Mouse (Mus musculus): ENCODE results near the gene Gimap9.
"Not testable (repeated sequence)": the region's sequence is repeated elsewhere in the genome, so short reads cannot be mapped to it uniquely, and the experiment has no call there.

Gene Gimap9

DNA sequence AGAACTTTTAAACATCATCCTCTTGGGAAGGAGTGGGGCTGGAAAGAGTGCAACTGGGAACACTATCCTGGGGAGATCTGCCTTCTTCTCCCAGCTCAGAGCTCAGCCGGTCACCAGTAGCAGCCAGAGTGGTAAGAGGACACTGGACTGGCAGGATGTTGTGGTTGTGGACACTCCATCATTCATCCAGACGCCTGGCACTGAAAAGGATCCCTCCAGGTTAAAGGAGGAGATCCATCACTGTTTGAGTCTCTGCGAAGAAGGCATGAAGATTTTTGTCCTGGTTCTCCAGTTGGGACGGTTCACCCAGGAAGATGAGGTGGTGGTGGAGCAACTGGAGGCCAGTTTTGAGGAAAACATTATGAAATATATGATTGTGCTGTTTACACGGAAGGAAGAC lies 17.2 kb upstream of the Gimap9 start:
- DNase-seq (ENCODE audit: low read depth in 2 of 2, low spot score in 2 of 2) = no peak

DNA sequence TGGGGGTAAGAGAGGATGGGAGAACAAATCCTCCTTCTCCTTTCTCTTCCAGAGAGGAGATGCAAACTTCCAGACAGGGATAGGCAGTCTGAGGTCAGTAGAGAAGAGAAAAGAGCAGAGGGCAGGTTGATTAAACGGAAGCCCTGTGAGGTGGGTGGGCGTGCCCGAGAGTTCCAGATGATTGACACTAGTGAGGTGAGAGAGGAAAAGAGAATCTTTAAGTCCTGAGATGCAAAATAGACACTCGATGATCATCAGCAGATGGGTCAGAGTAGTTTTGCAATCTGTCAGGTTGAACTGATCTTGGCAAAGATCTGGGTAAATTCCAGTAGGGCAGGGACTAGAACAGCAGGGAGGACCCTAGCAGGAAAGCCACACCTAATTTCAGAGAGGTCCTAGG lies 11.2 kb upstream of the Gimap9 start:
- DNase-seq (ENCODE audit: low read depth in 2 of 2, low spot score in 2 of 2) = no peak

DNA sequence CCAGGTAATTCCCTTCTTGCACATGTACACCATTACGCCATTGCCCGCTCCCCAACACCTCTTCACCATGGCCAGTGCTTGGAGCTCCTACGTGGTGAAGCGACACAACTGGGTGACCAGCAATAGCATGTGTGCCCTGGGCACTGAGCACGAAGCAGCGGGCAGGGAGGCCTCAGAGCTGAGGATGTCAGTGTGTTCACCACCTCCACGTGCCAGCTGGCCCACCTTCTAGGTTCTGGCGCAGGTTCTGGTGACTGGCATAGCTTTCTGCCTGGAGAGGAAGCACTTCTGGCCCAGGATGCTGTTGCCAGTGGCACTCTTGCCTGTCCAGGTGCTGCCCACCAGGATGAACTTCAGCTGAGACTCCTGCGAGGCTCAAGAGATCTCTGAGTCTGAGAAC lies 10.5 kb upstream of the Gimap9 start:
- no peak for DNase-seq (ENCODE audit: low read depth in 2 of 2, low spot score in 2 of 2)

DNA sequence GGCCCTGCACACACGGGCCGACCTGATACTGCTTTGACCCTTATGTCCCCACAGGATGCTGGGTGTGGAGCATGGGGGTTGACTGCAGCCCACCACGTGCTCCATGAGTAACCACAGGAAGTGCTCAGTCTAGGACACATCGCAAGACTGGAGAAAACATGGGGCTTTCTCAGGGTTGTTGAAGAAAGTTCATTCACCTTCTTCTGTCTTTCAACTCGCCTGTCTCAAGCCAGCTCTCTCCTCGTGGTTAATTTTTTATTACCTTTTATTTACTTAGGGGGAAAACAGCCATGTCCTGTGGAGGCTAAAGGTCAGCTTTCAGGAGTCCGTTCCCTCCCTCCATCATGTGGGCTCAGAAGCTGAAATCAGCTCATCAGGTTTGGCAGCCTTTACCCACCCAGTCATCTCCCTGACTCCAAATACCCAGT lies 9.8 kb upstream of the Gimap9 start:
- DNase-seq (ENCODE audit: low read depth in 2 of 2, low spot score in 2 of 2) = no peak

DNA sequence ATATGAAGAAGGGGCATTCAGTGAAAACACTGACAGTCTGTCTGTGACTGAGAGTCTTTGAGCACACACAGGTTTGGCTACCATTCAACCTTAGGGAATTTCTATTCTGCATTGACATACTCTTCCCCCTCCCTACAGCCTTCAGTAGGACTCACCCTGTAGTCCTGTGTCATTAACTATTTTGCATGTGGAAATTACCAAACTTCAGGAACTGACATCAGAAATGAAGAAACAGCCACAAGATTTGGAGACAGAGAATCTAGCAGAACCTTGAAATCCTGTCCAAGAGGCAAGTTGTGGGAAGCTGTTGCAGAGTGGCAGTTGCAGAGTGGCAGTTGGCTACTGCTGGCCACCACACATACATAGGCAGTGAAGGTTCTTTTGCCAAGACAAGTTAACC lies 7.9 kb upstream of the Gimap9 start:
- DNase-seq (ENCODE audit: low read depth in 2 of 2, low spot score in 2 of 2) = no peak

DNA sequence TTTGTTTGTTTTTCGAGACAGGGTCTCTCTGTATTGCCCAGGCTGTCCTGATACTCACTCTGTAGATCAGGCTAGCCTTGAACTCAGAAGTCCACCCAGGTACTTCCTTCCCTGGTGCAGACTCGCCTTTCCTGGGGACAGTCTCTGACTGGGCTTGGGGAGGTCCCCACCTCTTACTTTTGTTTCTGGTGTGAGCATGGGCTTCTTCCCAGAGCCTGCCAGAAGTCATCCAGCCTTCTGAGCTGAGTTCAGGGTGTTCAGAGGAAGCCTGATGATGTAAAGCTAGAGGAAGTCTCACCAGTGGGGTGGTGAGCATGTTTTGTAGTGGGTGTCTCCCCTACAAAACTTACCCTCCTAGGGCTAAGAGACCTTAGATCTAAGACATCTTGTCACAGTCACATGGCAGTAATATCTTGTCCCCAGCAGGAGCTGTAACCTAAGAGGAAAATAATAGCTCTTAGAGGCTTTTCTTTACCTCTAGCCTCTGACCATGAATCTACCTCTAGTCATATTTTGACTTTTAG lies 6.4 kb upstream of the Gimap9 start:
- peak in 1 of 2 experiments; percentile 48 for DNase-seq (ENCODE audit: low read depth in 2 of 2, low spot score in 2 of 2)

DNA sequence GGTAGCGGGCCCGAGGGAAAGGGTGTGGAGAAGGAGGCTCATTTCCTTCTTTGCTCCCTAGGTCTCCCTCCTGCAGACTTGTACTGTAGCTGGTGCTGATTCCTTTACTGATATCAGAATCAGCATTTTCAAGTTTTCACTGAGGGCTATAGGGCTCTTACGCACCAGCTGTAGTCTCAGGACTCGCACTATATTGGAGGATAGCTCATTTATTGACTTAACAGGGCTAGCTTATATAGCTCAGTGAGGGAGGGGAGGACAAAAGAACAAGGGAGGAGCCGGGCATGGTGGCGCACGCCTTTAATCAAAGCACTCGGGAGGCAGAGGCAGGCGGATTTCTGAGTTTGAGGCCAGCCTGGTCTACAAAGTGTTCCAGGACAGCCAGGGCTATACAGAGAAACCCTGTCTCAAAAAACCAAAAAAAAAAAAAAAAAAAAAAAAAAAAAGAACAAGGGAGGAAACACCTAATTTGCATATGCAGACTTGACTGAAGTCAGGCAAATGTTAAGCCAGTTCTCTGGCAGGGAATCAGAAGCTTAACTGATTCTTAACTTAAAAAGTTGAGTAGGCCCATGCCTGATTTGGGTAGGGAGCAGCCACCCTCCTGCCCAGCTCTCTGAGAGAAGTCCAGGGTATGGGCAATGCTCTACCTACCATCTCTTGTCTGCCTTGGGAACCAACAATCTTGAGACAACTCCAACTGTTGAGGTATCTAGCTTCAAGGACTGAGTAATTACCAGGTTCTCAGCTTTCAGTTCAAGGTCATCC lies 1.5 kb upstream of the Gimap9 start:
- DNase-seq (ENCODE audit: low read depth in 2 of 2, low spot score in 2 of 2) = no peak

DNA sequence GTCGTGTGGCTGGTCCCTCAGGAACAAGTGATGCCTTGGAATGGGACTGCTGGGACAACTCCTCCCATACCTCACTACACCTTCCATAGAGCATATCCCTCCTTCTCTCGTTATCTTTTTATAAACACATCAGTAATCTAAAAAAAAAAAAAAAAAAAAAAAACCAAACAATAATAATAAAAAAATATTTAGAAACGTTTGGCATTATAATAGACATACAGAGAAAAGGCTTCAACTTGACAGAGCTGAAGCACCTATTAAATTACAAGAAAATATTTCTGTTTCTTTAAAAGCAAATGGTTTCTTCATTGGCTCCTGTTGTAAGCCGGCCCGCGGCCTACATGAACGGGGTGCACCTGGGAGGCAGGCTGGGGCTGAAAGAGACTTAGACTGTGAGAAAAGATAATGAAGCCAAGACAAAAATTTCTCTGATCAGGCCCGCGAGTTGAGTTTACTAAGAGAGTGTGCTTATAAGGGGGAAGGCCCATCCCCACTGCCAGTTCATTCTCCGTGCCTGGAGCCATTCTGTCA lies 464 bp upstream of the Gimap9 start:
- no peak for DNase-seq (ENCODE audit: low read depth in 2 of 2, low spot score in 2 of 2)

DNA sequence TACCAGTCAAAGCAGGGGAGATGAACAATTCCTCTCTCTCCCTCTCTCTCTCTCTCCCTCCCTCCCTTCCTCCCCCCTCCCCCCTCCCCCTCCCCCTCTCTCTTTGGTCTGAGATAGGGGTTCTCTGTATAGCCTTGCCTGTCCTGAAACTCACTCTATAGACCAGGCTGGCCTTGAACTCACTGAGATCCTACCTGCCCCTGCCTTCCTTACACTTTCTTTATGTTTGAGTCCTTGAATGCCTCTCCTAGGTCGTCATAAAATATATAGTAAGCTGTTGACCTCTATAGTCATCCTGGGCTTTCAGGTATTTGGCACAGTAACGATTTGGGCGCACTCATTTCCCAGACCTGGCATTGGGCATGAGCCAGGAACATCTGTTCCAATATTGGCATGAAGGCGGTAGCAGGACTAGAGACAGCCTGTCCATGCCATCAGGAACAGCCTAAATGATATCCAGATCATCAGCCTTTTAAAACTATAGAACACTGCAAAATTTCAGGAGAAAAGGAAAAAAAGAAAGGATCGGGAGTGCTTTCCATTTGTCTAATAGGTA lies 1.0 kb downstream of the Gimap9 start:
- no peak for DNase-seq (ENCODE audit: low read depth in 2 of 2, low spot score in 2 of 2)

DNA sequence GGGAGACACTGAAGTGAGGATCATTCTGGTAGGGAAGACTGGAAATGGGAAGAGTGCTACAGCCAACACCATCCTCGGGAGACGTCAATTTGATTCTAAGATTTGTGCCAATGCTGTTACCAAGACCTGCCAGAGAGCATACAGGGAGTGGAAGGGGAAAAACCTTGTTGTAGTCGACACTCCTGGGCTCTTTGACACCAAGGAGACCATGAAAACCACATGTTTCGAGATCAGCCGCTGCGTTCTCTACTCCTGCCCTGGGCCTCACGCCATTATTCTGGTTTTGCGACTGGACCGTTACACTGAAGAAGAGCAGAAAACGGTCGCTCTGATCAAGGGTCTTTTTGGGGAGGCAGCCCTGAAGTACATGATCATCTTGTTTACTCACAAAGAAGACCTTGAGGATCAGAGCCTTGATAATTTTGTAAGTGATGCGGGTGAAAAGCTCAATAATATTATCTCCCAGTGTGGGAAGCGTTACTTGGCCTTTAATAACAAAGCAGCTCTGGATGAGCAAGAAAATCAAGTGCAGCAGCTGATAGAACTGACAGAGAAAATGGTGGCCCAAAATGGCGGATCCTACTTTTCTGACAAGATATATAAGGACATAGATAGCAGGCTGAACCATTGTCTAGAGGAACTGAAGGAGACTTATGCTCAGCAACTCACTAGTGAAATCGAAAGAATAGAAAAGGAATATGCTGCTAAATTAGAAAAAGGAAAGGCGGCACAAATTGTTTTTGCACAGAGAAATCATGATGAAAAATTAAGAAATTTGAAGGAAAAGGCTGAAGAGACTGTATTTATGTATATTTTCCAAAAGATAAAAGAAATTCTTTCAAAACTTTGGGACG lies 1.8 kb downstream of the Gimap9 start:
- no peak for DNase-seq (ENCODE audit: low read depth in 2 of 2, low spot score in 2 of 2)

DNA sequence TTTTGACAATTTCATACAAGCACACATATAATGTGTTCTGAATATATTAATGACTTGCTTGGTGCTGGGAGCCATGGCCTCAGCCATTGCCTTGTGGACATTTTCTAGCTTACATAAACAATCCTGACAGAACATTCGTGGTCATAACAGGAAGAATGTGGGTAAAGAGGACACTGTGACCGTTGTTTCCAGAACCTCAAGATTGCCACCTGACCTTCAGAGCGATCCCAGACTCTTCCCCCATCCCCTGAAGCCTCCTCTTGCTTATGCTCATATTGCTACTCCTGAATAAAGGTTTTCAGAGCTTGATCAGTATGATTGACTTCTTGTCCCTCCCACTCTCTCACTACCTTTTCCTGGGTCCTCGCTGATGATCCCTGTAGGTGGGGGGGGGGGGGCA lies 2.5 kb downstream of the Gimap9 start:
- DNase-seq (ENCODE audit: low read depth in 2 of 2, low spot score in 2 of 2) = no peak

DNA sequence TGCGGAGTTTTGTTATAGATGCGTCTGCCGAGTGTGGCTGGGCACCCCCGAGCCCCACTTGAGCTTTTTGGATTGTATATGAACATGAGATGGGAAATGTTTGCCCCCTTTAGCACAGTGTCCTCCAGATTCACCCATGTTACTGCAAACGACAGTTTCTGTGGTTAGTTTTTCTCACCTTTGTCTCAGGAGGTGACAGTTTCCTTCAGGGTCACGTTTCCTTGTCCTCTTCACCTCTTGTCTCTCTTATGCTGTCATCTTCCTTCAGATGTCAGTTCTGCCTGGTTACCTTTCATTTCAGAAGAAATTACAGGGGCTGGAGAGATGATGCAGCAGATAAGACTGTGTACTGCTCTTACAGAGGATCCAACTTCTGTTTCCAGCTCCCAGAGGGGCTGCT lies 3.8 kb downstream of the Gimap9 start:
- no peak for DNase-seq (ENCODE audit: low read depth in 2 of 2, low spot score in 2 of 2)

DNA sequence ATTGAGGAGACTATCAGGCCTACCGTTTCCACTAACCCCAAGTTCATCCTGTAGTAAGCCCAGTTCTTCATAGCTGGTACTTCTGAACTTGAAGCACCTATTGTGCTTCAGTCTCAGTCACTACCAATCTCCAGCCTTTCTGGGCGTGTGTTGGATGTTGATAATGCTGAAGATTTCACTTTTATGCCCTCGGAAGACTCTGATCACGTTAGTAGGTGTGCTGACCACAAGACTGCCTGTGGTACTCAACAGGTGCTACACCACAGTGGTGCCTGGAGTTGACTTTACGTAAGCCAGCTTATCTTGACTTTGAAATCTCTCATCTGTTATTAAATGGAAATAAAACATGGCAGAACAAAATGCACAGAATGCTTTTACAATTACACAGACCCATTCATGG lies 4.5 kb downstream of the Gimap9 start:
- DNase-seq (ENCODE audit: low read depth in 2 of 2, low spot score in 2 of 2) = peak in 1 of 2 experiments; percentile 68

DNA sequence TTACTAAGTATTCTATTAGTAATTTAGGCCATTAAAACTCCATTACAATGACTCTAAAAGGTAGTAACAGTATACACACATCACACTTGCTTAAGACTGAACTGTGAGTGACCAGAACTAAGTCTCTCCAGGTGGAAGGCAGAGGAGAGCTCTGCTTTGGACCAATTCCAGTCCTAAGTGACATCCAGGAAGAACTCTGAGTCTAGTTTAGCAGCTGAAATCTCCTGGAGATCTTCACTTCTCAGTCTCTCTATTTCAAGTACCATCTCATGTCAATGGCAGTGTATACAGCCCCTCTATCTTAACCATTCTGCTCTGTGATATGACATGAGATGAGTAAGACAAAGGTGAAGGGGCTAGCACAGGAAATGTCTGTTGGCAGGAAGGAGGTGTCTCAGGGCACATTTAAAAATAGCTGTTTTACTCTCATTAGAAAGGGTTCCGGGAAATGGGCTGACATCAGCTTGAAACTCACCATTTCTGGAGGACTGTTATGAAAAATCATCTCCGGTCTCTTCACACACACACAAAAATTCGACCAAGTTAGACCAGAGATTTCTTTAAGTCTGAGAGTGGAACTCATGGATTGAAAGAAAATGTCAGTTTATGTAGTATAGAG lies 5.7 kb downstream of the Gimap9 start:
- DNase-seq (ENCODE audit: low read depth in 2 of 2, low spot score in 2 of 2) = no peak

DNA sequence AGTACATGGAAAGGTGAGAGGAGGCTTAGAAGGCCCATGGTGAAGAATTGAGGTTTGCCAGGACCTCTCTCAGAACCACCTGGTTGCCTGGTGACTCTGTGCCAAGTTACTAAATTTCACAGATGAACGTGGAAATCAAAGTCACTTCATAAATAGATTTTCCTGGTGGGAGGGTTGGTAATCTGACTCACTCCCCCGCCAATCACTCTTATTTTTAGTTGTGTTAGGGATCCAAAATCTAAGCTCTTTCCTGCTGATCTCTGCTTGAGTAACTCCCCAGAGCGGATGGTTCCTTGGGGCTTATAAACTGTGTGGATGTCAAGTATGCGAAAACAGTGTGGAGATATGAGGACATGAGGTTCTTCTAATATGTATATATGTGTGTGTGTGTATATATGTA lies 6.3 kb downstream of the Gimap9 start:
- no peak for DNase-seq (ENCODE audit: low read depth in 2 of 2, low spot score in 2 of 2)

DNA sequence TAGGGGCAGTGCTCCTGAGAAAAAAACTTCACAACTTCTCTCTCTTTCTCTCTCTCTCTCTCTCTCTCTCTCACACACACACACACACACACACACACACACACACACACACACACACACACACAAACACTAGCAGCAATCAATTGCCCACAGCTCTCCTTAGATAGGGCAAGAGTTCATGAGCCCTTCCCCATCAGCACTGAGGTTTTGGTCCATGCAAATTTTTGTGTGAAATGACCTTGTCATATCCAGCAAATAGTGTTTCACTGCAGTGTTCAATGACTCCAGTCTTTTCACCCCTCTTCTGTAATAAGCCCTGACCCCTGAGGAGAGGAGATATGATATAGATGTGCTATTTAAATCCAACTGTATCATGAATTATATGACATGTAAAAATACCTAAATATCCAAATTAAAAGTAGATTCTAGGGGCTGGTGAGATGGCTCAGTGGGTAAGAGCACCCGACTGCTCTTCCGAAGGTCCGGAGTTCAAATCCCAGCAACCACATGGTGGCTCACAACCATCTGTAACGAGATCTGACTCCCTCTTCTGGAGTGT lies 7.4 kb downstream of the Gimap9 start:
- not testable (repeated sequence) for DNase-seq (ENCODE audit: low read depth in 2 of 2, low spot score in 2 of 2)

DNA sequence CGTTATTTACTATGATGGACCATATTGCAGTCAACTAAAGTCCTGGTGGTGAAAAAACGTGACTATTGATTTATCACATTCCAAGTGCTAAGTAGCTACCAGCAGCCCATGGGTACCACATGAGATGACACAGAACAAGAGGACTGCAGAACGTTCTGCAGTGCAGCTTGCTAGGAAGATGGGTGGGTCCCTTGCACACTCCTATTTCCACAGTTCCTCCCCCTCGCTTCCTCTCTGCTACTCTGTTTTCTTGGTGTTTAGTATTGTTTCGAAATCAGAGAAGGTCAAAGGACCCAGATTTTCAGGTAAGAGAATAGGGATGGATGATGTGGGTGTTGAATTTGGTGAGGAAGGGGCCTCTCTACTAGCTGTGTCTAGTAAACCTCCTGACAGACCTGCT lies 8.4 kb downstream of the Gimap9 start, which contains the start of gene Gimap4:
Gimap4 (plus strand) TSS at position 231 of the 400 bp plus-strand sequence.
- no peak for DNase-seq (ENCODE audit: low read depth in 2 of 2, low spot score in 2 of 2)

DNA sequence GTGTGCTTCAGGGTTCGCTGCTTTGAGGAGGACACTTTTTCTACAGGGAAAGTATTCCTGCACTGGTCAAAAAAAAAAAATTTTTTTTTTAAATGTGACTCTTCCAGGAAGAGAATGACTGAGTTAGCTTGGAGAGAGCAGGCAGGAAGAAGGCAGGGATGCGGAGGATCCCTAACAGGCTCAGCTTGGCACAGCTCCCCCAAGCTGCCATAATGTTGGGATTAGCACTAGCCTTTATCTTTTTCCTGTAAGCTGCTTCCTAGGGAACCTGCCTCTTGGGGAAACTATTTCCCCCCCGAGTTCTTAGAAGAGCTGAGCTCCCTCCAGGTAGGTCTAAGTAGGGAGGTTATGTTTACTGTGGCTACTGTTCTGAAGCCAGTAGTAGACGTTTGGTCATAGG lies 8.9 kb downstream of the Gimap9 start:
- no peak for DNase-seq (ENCODE audit: low read depth in 2 of 2, low spot score in 2 of 2)

DNA sequence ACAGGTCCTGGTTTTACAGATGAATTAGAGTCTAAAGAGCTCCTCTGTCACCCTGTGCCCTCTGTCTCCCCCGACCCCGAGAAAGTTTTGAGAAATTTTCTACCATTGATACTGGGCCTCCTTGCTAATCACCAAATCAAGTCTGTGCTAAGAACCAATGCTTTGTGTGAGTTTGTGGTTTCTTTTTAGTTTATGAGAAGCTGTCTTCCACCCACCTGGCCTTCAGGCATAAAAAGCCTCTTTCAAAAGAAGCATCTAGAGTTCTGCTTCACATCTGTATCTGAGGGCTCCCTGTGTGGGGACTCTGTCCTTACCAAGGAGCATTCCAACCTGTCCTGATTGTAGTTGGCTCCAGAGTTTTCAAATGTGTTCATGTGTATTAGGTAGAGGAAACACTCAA lies 9.3 kb downstream of the Gimap9 start:
- DNase-seq (ENCODE audit: low read depth in 2 of 2, low spot score in 2 of 2) = no peak

DNA sequence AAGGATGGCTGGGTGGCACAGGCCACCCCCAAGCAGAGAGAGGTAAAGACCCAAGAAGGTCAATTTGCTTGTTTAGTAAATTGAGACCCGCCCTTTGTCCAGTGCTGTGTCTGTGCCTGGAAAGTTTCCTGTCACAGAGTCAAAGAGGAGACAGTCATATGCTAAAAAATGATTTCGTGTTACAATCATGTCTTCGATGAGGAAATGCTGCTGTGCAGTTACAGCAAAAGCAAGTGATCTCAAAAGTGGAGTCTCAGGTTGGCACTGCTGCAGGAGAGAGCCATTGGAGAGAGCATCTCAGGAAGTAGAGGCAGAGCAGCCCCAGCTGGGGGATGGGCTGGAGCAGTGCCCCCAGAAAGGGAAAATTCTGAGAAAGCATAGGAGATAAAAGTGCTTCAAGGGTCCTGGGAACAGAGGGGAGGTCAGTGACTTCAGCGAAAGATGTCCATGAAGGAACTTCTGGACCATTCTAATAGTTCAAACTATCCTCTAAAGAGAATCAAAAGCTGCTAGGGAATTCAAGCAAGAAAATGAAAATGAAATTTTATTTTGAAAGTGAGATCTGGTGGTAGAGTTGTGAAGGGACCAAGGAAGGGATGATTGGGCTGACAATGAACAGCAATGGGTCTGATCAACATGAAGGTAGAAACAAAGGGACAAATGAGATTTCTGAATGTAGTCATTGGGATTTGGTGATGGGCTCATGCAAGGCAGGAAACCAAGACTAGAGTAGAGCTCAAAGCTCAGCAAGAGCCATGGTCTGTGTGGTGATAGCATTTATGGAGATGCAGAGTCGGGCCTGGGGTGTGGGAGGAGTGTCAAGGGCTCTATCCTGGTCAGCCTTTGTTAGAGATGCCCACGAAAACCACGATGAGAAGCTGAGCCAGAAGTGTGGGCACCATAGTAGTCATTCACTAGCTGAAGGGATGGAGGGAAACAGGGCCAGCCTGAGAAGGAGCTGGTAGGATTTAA lies 10.1 kb downstream of the Gimap9 start:
- DNase-seq (ENCODE audit: low read depth in 2 of 2, low spot score in 2 of 2) = no peak

Measured in CD8-positive naive resting alpha-beta T cell, adult 2 months (primary cell).